Mouse (Mus musculus): ENCODE measurements around the gene S1pr5. TPM values are rescaled to one million over a fixed set of nuclear protein-coding genes. Genes with fewer than 3 reads are reported as not detected.

Gene S1pr5
- polyA plus RNA-seq, 1 experiment from 2014 or later: 0.37 TPM

GRCm38 (mm10) chr9:21194787-21195493, 53.3 kb downstream of the S1pr5 start:
- Histone ChIP-seq H3K9me3 (replicated peaks) (no peaks in the 10 kb centered on the region), H3K4me3 (no peak overlapping the region), H3K27ac (no peak overlapping the region), H3K4me1 (peaks cover 30% of the 10 kb centered on the region), H3K9ac (no peak overlapping the region), H3K36me3 (ENCODE audit: poor library complexity, severe bottlenecking) (no peaks in the 10 kb centered on the region), H3K4me2 (no peak overlapping the region), H3K27me3 (no peaks in the 10 kb centered on the region)
- 78% methylated on average over 4 of the region's 4 CpGs for WGBS
- no peak for ATAC-seq

- H3K27me3 ChIP-seq: no peaks in the 10 kb centered on the region
- no peak overlapping the region for H3K27ac ChIP-seq
- 90% methylated on average over 3 of the region's 3 CpGs for WGBS
- no peak overlapping the region for H3K4me2 ChIP-seq
- peaks cover 30% of the 10 kb centered on the region for H3K4me1 ChIP-seq
- no peak overlapping the region for H3K4me3 ChIP-seq
- H3K9me3 ChIP-seq (replicated peaks): no peaks in the 10 kb centered on the region
- H3K36me3 ChIP-seq (ENCODE audit: poor library complexity, severe bottlenecking): no peaks in the 10 kb centered on the region
- no peak for ATAC-seq
- H3K9ac ChIP-seq: no peak overlapping the region
These were observed 54.5 kb downstream of the S1pr5 start for GRCm38 (mm10) chr9:21193786-21194185.

Other genes starting within 250 kb of the S1pr5 start
- gene Mrpl4, start 245.7 kb downstream of the S1pr5 start, polyA plus RNA-seq (2015; fragmentation: Nextera tagmentation; extraction: Ambion mirVana): 115 and 124 TPM in 2 replicates
- 2.4 and 2.8 TPM in 2 replicates for gene Icam1, start 232.5 kb downstream of the S1pr5 start, polyA plus RNA-seq (2015; fragmentation: Nextera tagmentation; extraction: Ambion mirVana)
- 0.17 and 0.37 TPM in 2 replicates for gene Icam4, start 219.1 kb downstream of the S1pr5 start, polyA plus RNA-seq (2015; fragmentation: Nextera tagmentation; extraction: Ambion mirVana)
- gene Icam5, start 216.4 kb downstream of the S1pr5 start, polyA plus RNA-seq (2015; fragmentation: Nextera tagmentation; extraction: Ambion mirVana): 0.19 and 0.45 TPM in 2 replicates
- 0.81 and 2.2 TPM in 2 replicates for gene Zglp1, start 181.3 kb downstream of the S1pr5 start, polyA plus RNA-seq (2015; fragmentation: Nextera tagmentation; extraction: Ambion mirVana)
- gene Gm49373, start 175.3 kb downstream of the S1pr5 start, polyA plus RNA-seq (2015; fragmentation: Nextera tagmentation; extraction: Ambion mirVana): 0.78 and 1.2 TPM in 2 replicates
- gene Fdx1l, start 174.8 kb downstream of the S1pr5 start, polyA plus RNA-seq (2015; fragmentation: Nextera tagmentation; extraction: Ambion mirVana): 46.0 and 51.9 TPM in 2 replicates
- 1.5 and 2.1 TPM in 2 replicates for gene Gm38431, start 156.4 kb downstream of the S1pr5 start, polyA plus RNA-seq (2015; fragmentation: Nextera tagmentation; extraction: Ambion mirVana)
- 41.0 and 47.5 TPM in 2 replicates for gene Raver1, start 156.4 kb downstream of the S1pr5 start, polyA plus RNA-seq (2015; fragmentation: Nextera tagmentation; extraction: Ambion mirVana)
- 9.1 and 11.3 TPM in 2 replicates for gene Tyk2, start 117.2 kb downstream of the S1pr5 start, polyA plus RNA-seq (2015; fragmentation: Nextera tagmentation; extraction: Ambion mirVana)
- 229 and 232 TPM in 2 replicates for gene Cdc37, start 98.5 kb downstream of the S1pr5 start, polyA plus RNA-seq (2015; fragmentation: Nextera tagmentation; extraction: Ambion mirVana)
- gene Pde4a, start 82.7 kb downstream of the S1pr5 start, polyA plus RNA-seq (2015; fragmentation: Nextera tagmentation; extraction: Ambion mirVana): 15.7 TPM in 2 replicates
- gene Keap1, start 9.1 kb downstream of the S1pr5 start, polyA plus RNA-seq (2015; fragmentation: Nextera tagmentation; extraction: Ambion mirVana): 55.7 and 60.0 TPM in 2 replicates
- gene Atg4d, start 16.9 kb upstream of the S1pr5 start, polyA plus RNA-seq (2015; fragmentation: Nextera tagmentation; extraction: Ambion mirVana): 60.2 and 60.3 TPM in 2 replicates
- 15.4 and 20.1 TPM in 2 replicates for gene Kri1, start 39.5 kb upstream of the S1pr5 start, polyA plus RNA-seq (2015; fragmentation: Nextera tagmentation; extraction: Ambion mirVana)
- gene Cdkn2d, start 43.0 kb upstream of the S1pr5 start, polyA plus RNA-seq (2015; fragmentation: Nextera tagmentation; extraction: Ambion mirVana): 85.4 and 88.3 TPM in 2 replicates
- gene Ap1m2, start 63.9 kb upstream of the S1pr5 start, polyA plus RNA-seq (2015; fragmentation: Nextera tagmentation; extraction: Ambion mirVana): 0.39 and 0.52 TPM in 2 replicates
- 63.6 and 68.3 TPM in 2 replicates for gene Slc44a2, start 72.3 kb upstream of the S1pr5 start, polyA plus RNA-seq (2015; fragmentation: Nextera tagmentation; extraction: Ambion mirVana)
- gene Ilf3, start 119.4 kb upstream of the S1pr5 start, polyA plus RNA-seq (2015; fragmentation: Nextera tagmentation; extraction: Ambion mirVana): 310 and 349 TPM in 2 replicates
- 46.9 and 55.9 TPM in 2 replicates for gene Qtrt1, start 163.4 kb upstream of the S1pr5 start, polyA plus RNA-seq (2015; fragmentation: Nextera tagmentation; extraction: Ambion mirVana)
- 71.8 and 72.4 TPM in 2 replicates for gene Dnm2, start 176.5 kb upstream of the S1pr5 start, polyA plus RNA-seq (2015; fragmentation: Nextera tagmentation; extraction: Ambion mirVana)

Measured in forebrain, embryonic 13.5 days (tissue).